Mouse (Mus musculus): ENCODE data around the gene Gcgr. TPM values are rescaled to one million over a fixed set of nuclear protein-coding genes. Genes with fewer than 3 reads are reported as not detected.

The Gcgr gene
- total and polyA plus RNA-seq, 3 experiments = 0.09 to 0.20 (median 0.13) TPM

DNA sequence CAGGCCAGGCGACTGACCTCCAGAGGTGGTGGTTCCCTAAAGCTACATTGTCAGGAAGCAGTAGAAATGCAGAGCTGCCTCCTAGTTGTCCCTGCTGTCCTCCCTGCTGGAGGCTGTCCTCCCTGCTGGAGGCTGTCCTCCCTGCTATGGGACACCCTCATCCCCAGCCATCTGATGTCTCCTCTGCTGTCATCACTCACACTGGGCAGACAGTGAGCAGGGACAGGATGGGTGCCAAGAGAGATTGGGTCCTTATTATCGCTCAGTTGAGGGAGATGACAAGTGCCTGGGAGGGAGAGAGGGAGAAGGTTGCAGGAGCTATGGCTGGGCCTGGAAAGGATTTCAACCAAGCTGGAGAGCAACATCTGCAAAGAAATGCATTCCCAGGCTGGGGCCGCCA, 4.6 kb downstream of the Gcgr start:
- H3K79me2 ChIP-seq (replicated peaks; ENCODE audit: control insufficient read depth, extremely low read depth, insufficient read depth, poor library complexity, severe bottlenecking) = no peaks in the 10 kb centered on the region
- H3K4me1 ChIP-seq (ENCODE audit: control insufficient read depth in 1 of 2, insufficient read depth in 2 of 2) = peaks cover 27 to 30% of the 10 kb centered on the region in 2 experiments
- peaks cover 38% of the 10 kb centered on the region for H3K27me3 ChIP-seq (replicated peaks)
- H3K4me2 ChIP-seq (ENCODE audit: insufficient read depth, low read depth, poor library complexity, severe bottlenecking) = no peak overlapping the region
- dilution Hi-C loops (cut with MboI; ENCODE audit: extremely low pct_ligation_motif_present, extremely low pct_unique_long_range_greater_than_20kb, low sequenced_read_pairs) = no loop called here
- in situ Hi-C loops (cut with MboI; ENCODE audit: low pct_ligation_motif_present, low pct_unique_long_range_greater_than_20kb, low sequenced_read_pairs) = no loop called here
- peaks cover 8% of the 10 kb centered on the region for H3K9me3 ChIP-seq (replicated peaks; ENCODE audit: low read length)
- no peak overlapping the region for H3K9ac ChIP-seq (ENCODE audit: insufficient read depth, low read depth)
- H3K27ac ChIP-seq (ENCODE audit: insufficient read depth, low read depth) = no peak overlapping the region
- no peak for TF ChIP-seq BHLHE40 (IDR thresholded peaks at IDR 0.05; ENCODE audit: low read depth, low read length)
- TF ChIP-seq ZMIZ1 (IDR thresholded peaks at IDR 0.05; ENCODE audit: low read depth, low read length) = no peak
- no peak for TF ChIP-seq MYC (IDR thresholded peaks at IDR 0.05; ENCODE audit: low read depth, low read length)
- no peak for TF ChIP-seq MAX (IDR thresholded peaks at IDR 0.05; ENCODE audit: low read length)
- no peak for TF ChIP-seq POLR2AphosphoS2 (IDR thresholded peaks at IDR 0.05; ENCODE audit: low read depth, low read length)
- TF ChIP-seq IRF4 (IDR thresholded peaks at IDR 0.05; ENCODE audit: low read depth, low read length) = no peak
- TF ChIP-seq SIN3A (IDR thresholded peaks at IDR 0.05; ENCODE audit: low read length) = no peak
- no peak for TF ChIP-seq NELFE (IDR thresholded peaks at IDR 0.05; ENCODE audit: low read depth, low read length)
- TF ChIP-seq ETS1 (conservative IDR thresholded peaks at IDR 0.05; ENCODE audit: low read depth, low read length) = no peak
- no peaks in the 10 kb centered on the region for H3K36me3 ChIP-seq (replicated peaks in 1 of 2; ENCODE audit: control insufficient read depth in 1 of 2, insufficient read depth in 1 of 2, low read length in 1 of 2)
- no peak for DNase-seq (ENCODE audit: extremely low read depth)
- no peak overlapping the region for H3K4me3 ChIP-seq (replicated peaks in 1 of 3; ENCODE audit: low read depth in 2 of 3, low read length in 2 of 3, poor library complexity in 1 of 3)

GRCm38 (mm10) chr11:120535804-120536203, 5.3 kb downstream of the Gcgr start:
- TF ChIP-seq NELFE (IDR thresholded peaks at IDR 0.05; ENCODE audit: low read depth, low read length) (no peak), ELF1 (IDR thresholded peaks at IDR 0.05; ENCODE audit: low read depth, low read length) (peak; percentile 72)
- peaks cover 0 to 2% of the 10 kb centered on the region in 2 experiments for H3K36me3 ChIP-seq (replicated peaks in 1 of 2; ENCODE audit: control insufficient read depth in 1 of 2, insufficient read depth in 1 of 2, low read length in 1 of 2)
- peaks cover 27 to 37% of the 10 kb centered on the region in 2 experiments for H3K4me1 ChIP-seq (ENCODE audit: control insufficient read depth in 1 of 2, insufficient read depth in 2 of 2)
- in situ Hi-C loops (cut with MboI; ENCODE audit: low pct_ligation_motif_present, low pct_unique_long_range_greater_than_20kb, low sequenced_read_pairs) (no loop called here), dilution Hi-C loops (cut with MboI; ENCODE audit: extremely low pct_ligation_motif_present, extremely low pct_unique_long_range_greater_than_20kb, low sequenced_read_pairs) (no loop called here)
- no peaks in the 10 kb centered on the region for H3K79me2 ChIP-seq (replicated peaks; ENCODE audit: control insufficient read depth, extremely low read depth, insufficient read depth, poor library complexity, severe bottlenecking)
- H3K9ac ChIP-seq (ENCODE audit: insufficient read depth, low read depth) = no peak overlapping the region
- peak; percentile 66 for DNase-seq (ENCODE audit: extremely low read depth)
- no peak overlapping the region for H3K4me3 ChIP-seq (replicated peaks in 1 of 3; ENCODE audit: low read depth in 2 of 3, low read length in 2 of 3, poor library complexity in 1 of 3)
- H3K9me3 ChIP-seq (replicated peaks; ENCODE audit: low read length) = peaks cover 4% of the 10 kb centered on the region
- H3K27me3 ChIP-seq (replicated peaks) = peaks cover 38% of the 10 kb centered on the region
- no peak overlapping the region for H3K4me2 ChIP-seq (ENCODE audit: insufficient read depth, low read depth, poor library complexity, severe bottlenecking)
- no peak overlapping the region for H3K27ac ChIP-seq (ENCODE audit: insufficient read depth, low read depth)

- dilution Hi-C loops (cut with MboI; ENCODE audit: extremely low pct_ligation_motif_present, extremely low pct_unique_long_range_greater_than_20kb, low sequenced_read_pairs) = no loop called here
- no peak overlapping the region for H3K27ac ChIP-seq (ENCODE audit: insufficient read depth, low read depth)
- DNase-seq (ENCODE audit: extremely low read depth) = no peak
- H3K9me3 ChIP-seq (replicated peaks; ENCODE audit: low read length) = no peaks in the 10 kb centered on the region
- no peak overlapping the region for H3K9ac ChIP-seq (ENCODE audit: insufficient read depth, low read depth)
- H3K36me3 ChIP-seq (replicated peaks in 1 of 2; ENCODE audit: control insufficient read depth in 1 of 2, insufficient read depth in 1 of 2, low read length in 1 of 2) = peaks cover 15 to 25% of the 10 kb centered on the region in 2 experiments
- H3K4me3 ChIP-seq (replicated peaks in 1 of 3; ENCODE audit: low read depth in 2 of 3, low read length in 2 of 3, poor library complexity in 1 of 3) = no peak overlapping the region
- no peak for TF ChIP-seq E2F4 (IDR thresholded peaks at IDR 0.05; ENCODE audit: insufficient replicate concordance, low read depth, low read length)
- no peak for TF ChIP-seq JUN (IDR thresholded peaks at IDR 0.05; ENCODE audit: insufficient read depth, low read depth, low read length)
- no peak for TF ChIP-seq EP300 (IDR thresholded peaks at IDR 0.05; ENCODE audit: low read length)
- no peak for TF ChIP-seq USF2 (conservative IDR thresholded peaks at IDR 0.05; ENCODE audit: low read depth, low read length)
- no peak for TF ChIP-seq CHD2 (IDR thresholded peaks at IDR 0.05; ENCODE audit: low read length)
- no peak for TF ChIP-seq MXI1 (IDR thresholded peaks at IDR 0.05; ENCODE audit: low read depth, low read length)
- TF ChIP-seq ZC3H11A (IDR thresholded peaks at IDR 0.05; ENCODE audit: low read depth, low read length) = no peak
- TF ChIP-seq ETS1 (conservative IDR thresholded peaks at IDR 0.05; ENCODE audit: low read depth, low read length) = no peak
- TF ChIP-seq KAT2A (IDR thresholded peaks at IDR 0.05; ENCODE audit: insufficient replicate concordance, low read length) = no peak
- TF ChIP-seq USF1 (IDR thresholded peaks at IDR 0.05; ENCODE audit: low read depth, low read length) = no peak
- no peak for TF ChIP-seq TCF12 (IDR thresholded peaks at IDR 0.05; ENCODE audit: low read depth, low read length)
- TF ChIP-seq MAZ (IDR thresholded peaks at IDR 0.05; ENCODE audit: low read depth, low read length) = no peak
- TF ChIP-seq IRF4 (IDR thresholded peaks at IDR 0.05; ENCODE audit: low read depth, low read length) = no peak
- H3K79me2 ChIP-seq (replicated peaks; ENCODE audit: control insufficient read depth, extremely low read depth, insufficient read depth, poor library complexity, severe bottlenecking) = no peaks in the 10 kb centered on the region
- peaks cover 27 to 37% of the 10 kb centered on the region in 2 experiments for H3K4me1 ChIP-seq (ENCODE audit: control insufficient read depth in 1 of 2, insufficient read depth in 2 of 2)
- peaks cover 16% of the 10 kb centered on the region for H3K27me3 ChIP-seq (replicated peaks)
- H3K4me2 ChIP-seq (ENCODE audit: insufficient read depth, low read depth, poor library complexity, severe bottlenecking) = no peak overlapping the region
- in situ Hi-C loops (cut with MboI; ENCODE audit: low pct_ligation_motif_present, low pct_unique_long_range_greater_than_20kb, low sequenced_read_pairs) = no loop called here
These were observed 8.0 kb downstream of the Gcgr start for GRCm38 (mm10) chr11:120538485-120538884.
